Mouse (Mus musculus): Measurements from ENCODE around the gene Olfr1039.
"Not testable (repeated sequence)": the region's sequence is repeated elsewhere in the genome, so short reads cannot be mapped to it uniquely, and the experiment has no call there.

The Olfr1039 gene

GRCm38 (mm10) chr2:86135828-86136227 lies at the start of gene Olfr1039:
Gene Olfr1039, minus strand, starts transcription at chr2:86135928.
- no peak for DNase-seq (ENCODE audit: low read depth, low spot score)

GRCm38 (mm10) chr2:86179950-86180349 lies 44.2 kb upstream of the Olfr1039 start:
- no peak for DNase-seq (ENCODE audit: low read depth, low spot score)

GRCm38 (mm10) chr2:86177720-86178119 lies 42.0 kb upstream of the Olfr1039 start, which contains the start of gene Olfr1044:
Gene Olfr1044, minus strand, starts transcription at chr2:86177820.
- no peak for DNase-seq (ENCODE audit: low read depth, low spot score)

- DNase-seq (ENCODE audit: low read depth, low spot score): not testable (repeated sequence)
Measured at GRCm38 (mm10) chr2:86175422-86175821, 39.7 kb upstream of the Olfr1039 start.

GRCm38 (mm10) chr2:86167422-86167821 lies 31.7 kb upstream of the Olfr1039 start, which contains the start of gene Olfr1043:
Gene Olfr1043, minus strand, starts transcription at chr2:86167522.
- no peak for DNase-seq (ENCODE audit: low read depth, low spot score)

GRCm38 (mm10) chr2:86161738-86162137 lies 26.0 kb upstream of the Olfr1039 start, which contains the start of gene Olfr1042:
Gene Olfr1042, minus strand, starts transcription at chr2:86161838.
- no peak for DNase-seq (ENCODE audit: low read depth, low spot score)

GRCm38 (mm10) chr2:86146632-86147031 lies 10.9 kb upstream of the Olfr1039 start, which contains the start of gene Olfr1040:
Gene Olfr1040, minus strand, starts transcription at chr2:86146732.
- no peak for DNase-seq (ENCODE audit: low read depth, low spot score)

- no peak for DNase-seq (ENCODE audit: low read depth, low spot score)
Measured at GRCm38 (mm10) chr2:86087285-86087684, 48.4 kb downstream of the Olfr1039 start, which contains the start of gene Olfr1037. Gene Olfr1037, minus strand, starts transcription at chr2:86087385.

GRCm38 (mm10) chr2:86080478-86080877 lies 55.2 kb downstream of the Olfr1039 start:
- DNase-seq (ENCODE audit: low read depth, low spot score): not testable (repeated sequence)
